Mouse (Mus musculus) naive thymus-derived CD4-positive, alpha-beta T cell, adult 2 months (primary cell): ENCODE data around the gene Gpc4.

Experiments used
- DNase-seq: peaks from one replicate; pipeline ENCODE4 v3.0.0-alpha.2; 2011; ENCODE audit warnings: low read depth

The Gpc4 gene

DNA sequence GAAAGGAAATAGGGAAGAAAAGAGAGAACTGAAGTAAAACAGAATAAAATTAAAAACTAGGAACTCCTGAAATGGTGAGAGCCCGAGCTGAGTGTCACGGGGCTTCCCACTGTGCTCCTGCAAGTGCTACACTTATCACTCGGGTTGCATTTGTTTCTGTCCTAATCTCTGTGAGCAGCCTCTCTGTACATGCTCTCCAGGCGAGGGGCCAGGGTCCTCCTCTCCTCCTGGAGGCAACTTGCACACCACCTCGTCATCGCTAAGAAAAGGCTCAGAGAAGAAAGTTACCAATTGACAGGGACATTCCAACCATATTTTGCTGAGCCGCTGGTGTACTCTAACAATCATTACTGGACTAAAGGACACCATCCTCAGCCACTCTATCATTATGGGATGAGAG is 14.0 kb downstream of the Gpc4 start:
- DNase-seq = no peak

DNA sequence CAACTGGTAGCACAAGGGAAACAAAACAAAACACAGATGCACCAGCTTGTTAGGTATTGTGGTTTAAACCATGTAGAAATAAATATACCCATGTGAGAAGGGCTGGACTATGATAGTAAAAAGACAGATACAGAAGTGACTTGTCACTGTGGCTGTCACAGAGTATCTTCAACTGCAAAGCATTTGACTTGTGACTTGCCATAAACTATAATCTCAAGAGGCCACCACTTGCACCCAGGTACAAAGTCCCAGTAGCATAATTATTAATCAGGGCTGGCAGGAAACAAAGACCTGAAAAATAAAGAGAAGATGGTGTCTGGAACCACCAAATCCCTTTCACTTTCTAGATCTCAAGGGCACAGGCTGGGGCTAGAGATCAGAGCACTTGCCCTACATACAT is 19.5 kb downstream of the Gpc4 start:
- no peak for DNase-seq

DNA sequence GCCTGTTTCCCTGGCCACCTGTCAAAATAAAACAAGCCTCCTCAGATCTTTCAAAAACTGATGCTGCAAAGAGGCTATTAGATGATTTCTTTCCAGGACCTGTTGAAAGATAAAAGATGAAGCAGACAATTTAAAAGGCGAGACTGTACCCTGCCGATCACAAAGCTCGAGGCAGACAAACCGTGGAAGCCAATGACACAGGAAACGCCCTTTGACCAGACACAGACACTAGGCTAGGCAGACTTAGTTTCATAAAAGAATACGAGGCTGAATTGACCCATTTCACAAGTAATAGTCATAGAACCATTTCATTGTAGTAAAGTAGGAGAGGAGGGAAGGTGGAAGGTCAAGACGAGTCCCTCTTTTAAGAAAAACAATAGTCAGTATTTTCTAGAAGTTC is 20.6 kb downstream of the Gpc4 start:
- no peak for DNase-seq

DNA sequence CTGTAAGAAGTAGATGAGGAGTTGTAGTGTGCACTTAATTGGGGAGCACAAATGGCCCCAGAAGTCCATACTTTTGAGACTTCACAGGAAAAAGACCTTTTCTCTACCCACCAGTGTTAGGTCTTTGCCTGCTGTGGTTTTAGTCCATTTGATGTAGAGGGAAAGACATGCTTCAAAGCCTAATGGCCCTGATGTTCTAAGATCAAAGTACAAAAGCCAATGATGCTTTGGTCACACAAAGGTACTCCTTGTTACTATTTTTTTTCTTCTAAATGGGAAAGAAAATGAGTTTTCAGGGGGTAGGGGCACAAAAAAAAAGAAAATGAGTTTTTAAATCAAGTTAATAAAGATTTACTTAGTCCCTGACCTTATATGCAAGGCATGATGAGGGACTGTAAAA is 24.7 kb downstream of the Gpc4 start:
- no peak for DNase-seq

DNA sequence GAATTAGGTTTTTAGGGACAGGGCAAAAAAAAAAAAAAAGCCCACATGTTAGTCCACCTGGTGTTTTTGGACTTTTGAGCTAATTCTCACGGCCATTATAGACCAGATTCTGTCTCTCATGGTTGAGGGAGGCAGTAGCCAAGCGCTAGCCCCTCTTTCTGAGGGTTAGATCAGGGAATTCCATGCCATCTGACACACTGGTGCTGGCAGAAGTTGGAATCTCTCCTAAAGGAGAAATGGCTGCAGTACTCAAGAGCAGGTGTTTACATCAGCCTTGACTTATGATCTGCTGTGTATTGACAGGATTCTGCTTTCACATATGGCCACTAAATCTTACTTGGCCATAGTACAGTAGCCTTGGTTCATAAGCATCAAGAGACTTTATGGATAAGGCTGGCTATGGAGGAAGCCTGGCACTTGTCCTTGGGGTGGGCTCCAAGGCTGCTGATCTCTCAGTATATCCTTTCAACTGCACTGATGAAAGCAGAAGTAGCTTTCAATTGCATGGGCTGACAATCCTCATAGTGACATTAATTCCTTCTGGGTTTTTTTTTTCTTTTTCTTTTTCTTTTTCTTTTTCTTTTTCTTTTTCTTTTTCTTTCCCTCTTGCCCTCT is 26.5 kb downstream of the Gpc4 start:
- DNase-seq = no peak

DNA sequence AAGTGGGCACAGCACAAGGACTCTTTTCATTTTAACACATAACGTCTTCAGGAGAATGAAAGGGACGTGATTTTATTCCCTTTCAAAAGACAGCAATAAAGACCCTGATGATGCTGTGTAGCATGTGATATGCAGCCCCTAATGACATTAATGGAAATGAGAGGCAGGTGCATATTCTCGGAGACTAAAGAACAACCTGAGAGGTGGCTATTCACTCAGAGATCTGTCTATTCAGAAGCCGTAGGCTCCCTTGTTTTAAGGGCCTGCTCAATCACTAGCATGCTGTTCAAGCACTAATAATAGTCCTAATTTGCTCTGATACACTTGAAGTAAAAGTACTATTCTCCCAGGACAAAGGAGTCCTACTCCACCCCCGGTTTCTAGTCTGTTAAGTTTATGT is 27.0 kb downstream of the Gpc4 start:
- no peak for DNase-seq

DNA sequence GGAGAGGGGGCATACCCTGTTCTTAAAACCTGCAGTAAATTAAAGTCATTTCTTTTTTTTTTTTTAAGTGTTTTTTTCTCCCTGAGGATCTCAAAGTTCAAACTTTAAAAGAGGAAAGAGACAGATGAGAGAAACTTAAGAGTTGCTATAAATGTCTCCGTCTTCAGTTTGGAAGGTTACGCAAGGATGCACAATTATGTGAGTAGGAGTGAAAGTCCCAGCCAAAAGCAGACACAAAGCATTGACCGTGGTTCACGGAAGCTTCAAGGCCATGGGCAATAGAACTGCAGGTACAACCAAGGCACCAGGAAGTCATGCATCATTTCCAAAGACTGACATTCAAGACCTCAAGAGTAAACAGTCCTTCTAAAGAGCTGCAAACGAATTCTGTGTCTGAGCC is 28.5 kb downstream of the Gpc4 start:
- DNase-seq = no peak

DNA sequence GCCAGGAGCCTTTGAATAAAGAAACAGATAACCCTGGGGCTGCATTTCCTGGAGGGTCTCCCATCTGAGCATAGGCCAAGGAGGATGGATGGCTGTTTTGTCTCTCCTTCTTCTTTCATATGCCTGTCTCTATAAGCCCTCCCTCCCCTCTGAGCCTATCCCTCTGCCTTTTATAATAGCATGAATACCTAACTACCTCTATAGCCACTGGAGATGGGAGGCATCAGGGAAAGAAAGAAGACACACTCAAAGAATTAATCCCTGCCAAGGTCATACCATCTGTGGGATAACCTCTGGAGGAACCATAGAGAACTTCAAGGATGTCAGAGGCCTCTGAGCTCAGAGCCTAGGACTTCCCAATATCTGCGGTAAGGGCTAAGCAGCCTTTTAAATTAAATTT is 35.4 kb downstream of the Gpc4 start:
- DNase-seq = no peak

DNA sequence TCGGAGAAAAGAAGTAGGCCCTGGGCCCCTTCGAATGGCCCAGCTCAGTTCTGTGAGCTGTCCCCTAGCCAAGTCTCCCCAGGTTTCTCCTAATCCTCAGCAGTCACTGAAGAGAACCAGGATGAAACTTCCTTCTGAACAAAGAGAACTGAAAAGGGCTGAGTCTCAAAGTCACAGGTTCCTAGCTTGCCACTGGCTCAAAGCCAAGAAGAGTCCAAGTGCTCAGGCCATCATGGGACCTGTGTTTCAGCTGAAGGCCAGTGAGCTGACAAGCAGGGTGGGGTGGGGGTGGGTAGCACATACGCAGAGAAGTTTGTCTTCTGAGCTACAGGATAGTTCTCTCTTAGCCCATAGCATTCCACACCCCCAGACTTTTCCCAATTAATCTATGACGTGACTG is 36.3 kb downstream of the Gpc4 start:
- DNase-seq = no peak

DNA sequence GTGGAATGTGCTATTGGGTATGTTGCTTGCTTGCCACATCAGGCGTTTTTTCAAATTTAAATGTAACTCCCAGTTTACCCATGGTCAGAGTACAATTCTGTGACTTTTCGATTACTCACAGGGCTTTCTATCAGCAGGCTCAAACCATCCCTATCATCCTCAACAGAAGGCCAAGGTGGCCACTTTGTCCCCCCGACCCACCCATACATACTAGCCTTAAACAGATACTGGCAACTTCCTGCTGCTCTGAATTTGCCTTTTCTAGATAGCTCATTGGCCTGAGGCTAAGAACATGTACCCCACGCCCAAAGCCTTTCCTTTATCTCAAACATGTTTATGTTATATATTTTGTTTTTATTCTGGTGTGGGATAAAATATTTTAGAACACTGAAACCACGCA is 51.4 kb downstream of the Gpc4 start:
- no peak for DNase-seq

DNA sequence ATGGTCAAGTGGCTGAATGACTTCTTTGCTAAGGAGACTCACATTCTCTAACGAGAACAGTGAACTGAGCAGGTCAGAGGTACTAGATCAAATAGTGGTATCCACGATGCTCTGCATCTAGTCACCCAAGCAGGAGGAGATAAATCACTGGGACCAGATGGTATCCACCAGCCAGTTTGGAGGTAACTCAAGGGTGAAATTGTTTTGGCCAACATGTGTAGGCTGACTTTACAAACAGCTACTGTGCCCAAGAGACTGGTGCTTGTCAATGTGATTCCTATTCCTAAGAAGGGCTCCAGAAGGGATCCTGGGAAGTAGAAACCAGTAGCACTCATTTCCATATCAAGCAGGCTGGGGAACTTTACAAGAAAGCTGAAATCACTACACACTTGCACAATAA is 55.4 kb downstream of the Gpc4 start:
- DNase-seq = no peak

DNA sequence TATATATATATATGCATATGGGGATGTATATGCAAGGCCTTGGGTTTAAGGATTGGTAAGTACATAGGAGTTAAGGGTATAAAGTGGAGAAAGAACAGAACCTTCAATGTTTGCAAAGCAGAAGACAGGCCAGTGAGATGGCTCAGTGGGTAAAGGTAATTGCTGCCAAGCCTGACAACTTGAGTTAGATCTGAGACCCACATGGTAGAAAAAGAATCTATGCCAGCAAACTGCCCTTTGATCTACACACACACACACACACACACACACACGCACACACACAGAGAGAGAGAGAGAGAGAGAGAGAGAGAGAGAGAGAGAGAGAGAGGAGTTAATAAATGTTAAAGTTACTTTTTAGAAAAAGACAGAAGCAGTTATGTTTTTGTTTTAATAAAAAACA is 56.1 kb downstream of the Gpc4 start:
- no peak for DNase-seq

DNA sequence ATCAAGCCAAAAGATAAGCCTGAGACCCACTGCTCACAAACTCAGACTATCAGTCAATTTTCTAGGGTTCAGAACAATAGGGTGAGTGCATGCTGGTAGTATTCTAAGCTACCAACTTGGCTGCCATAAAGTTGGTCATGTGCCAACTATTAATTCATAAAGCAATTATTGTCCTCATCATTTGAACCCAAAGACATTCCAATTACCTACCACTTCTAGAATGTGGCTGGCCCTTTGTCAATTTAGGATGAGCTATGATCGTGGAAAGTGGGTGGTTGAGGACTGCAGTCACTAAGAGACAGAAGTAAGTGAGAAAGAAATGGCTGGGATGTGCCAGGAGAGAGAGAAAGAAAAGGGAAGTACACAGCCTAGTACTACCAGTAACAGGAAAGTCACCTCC is 61.3 kb downstream of the Gpc4 start:
- DNase-seq = no peak

DNA sequence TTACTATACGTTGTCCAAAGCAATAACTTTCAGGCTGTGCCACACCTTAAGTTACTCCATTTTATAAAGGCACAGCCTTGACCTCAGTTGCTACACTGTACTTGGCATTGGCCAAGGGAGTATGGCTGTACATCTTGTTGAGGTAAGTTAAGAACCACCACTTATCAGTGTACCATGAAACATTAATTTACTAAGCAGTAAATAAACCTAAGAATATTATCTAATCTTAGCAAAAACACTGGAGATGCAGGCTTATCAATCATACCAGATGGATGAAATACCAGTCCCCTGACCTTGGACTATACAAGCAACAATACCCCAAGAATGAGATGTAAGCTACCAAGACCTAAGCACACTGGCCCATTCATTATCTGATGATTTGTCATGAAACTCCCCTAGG is 63.1 kb downstream of the Gpc4 start:
- no peak for DNase-seq

DNA sequence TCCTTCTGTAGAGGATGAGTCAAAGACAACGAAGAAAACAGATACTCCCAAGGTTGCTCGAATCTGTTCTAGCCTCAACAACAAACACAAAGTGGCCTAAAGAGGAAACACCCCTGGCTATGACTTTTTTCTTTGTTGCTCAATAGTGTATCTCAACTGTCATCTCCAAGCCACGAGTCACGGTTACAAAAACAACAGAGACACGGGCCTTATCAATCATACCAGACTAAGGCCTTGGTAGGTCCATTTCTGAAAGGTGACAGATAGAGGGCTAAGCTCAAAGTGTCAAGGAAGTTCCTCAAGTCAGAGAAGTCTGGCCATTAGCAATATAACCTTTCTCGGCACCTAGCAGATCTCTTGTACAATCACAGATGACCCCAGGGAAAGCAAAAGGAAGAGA is 63.6 kb downstream of the Gpc4 start:
- DNase-seq = no peak

DNA sequence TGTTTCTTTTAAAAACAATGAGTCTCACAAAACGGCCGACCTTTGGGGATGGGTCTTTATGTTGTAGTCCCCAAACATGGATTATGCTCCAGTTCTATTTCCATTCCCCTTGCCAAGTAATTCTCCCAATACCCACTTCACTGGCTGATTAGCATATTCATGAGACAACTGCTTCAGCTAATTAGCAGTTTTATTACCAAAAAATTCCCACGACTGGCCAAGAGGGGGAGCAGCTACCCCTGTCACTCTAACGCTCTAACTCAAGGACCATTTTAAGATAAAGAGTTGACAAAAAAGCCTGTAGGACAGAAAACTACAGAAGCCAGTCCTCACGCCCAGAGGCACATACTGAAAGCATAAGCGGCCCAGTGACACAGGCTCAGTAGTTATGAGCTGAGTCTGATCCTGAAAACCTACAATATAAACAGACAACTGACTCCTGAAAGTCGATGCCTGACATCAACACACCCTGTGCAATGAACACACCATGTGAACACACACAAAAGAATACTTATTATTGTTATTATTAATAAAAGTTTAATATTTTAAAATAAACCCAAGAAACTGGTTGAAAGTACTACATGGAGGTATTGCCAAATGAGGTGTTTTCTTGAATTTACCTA is 77.2 kb downstream of the Gpc4 start:
- DNase-seq = no peak

DNA sequence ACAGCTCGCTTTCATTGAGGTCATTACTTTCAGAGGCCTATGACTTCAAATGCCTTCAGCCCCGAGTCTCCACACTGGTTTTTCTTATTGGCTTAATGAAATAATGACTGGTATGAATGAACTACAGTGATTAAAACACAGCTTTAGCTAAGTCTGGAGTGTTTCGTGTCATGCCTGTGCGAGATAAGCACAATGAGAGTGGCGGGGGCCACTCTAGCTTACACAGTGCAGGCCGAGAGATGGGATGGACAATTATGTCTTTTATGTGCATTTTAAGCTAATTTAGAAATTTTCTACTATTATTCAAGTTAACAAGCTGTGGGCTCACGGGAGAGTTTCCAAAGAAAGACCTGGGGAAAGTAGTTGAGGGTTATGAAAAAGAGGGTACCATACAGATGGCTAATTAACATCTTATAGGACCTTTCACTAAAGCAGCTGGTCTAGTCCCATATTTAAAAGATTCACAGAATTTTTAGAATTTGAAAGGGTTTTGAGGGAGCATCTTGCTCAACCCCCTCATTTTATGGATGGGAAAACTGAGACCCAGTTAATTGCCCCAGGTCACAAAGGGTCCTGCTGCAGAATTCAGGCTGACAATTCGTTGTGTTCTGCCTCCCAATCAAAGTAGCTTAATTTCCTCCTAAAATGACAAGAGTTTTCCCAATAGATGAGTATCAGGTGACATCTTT is 78.0 kb downstream of the Gpc4 start:
- DNase-seq = no peak

DNA sequence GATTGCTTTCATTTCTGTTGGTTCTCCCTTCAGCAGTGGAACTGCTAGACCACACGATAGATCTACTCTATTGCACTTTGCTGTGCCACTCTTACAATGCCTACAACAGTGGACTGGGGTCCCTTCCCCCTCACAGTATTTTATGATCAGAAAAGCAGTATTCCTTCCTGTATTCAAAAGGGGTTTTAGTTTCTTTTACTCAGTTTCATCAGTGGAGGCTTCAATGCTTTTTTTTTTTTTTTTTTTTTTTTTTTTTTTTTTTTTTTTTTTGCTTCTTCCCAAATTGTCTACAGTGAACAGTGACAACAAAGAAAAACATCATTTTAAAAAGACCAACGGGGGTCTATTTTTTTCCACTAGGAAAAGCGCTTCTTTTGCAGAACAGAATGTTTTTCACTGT is 81.5 kb downstream of the Gpc4 start:
- DNase-seq = no peak

DNA sequence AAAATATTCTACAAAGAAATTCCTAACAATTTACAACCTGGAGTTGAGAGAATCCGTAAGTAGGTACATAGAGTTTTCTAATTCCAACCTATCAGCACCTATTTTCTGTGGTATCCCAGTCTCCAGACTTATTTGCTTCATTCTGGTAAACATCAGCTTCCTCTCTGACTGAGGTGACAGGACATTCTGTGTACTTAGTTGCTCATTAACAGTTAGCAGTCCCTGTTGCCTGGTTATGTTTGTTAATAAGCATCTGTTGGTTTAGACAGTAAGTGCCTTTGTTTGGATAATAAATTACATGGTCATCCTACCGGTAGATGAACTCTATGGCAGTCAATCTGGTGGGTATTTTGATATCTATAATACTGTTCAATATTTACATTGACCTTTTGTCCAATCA is 92.6 kb downstream of the Gpc4 start:
- no peak for DNase-seq

DNA sequence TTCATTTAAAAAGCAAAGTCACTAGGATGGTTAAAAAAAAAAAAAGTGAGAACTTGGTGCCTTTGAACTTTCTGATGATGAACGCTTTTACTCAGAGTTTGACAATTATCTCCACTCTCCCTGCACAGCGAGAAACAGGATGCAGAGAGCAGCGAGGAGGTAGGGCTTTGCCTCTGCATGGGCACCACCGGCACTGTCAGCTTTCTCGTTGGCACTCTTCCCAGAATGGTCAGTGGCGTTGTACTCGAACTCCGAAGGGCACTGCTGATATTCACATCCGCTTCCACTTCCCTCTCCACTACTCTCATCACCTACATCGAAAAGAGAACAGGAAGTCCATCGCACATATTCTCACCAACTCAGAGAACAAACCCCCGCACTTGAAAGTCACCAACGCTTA is 111.6 kb downstream of the Gpc4 start:
- no peak for DNase-seq

DNA sequence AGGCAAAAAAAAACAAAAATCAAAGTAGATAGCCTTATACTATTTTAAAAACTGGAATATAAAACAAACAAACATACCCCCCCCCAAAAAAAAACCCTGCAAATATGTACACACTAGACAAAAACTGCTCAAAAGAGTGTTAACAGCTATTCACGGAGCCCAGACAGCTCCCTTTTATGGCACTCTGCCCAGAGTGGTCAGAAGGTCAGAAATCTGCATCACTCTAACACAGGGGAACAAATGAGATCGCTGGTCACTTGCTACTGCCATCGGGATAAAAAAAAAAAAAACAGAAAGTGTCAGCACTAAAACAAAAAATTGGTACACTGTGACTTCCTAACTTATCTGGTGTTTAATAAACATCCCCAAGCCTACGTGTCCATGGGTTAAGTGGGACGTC is 113.0 kb downstream of the Gpc4 start:
- DNase-seq = no peak

DNA sequence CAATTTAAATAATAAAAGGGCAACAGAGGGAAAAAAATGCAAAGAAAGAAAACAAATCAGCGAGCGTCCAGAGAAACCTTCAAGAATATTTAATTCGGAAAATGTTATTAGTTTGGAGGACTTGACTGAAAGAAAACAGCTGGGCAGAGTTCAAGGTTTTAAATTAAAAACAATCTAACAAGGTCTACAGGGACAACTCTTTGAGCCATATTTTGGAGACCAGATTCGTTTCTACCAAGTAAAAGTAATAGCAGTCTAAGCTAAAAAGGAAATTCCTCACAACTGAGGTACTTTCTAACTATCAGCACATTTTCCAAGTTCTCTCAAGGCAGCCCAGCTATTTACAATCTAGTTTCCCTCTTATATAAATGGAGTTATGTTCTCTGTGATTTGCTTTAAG is 114.1 kb downstream of the Gpc4 start:
- DNase-seq = no peak

DNA sequence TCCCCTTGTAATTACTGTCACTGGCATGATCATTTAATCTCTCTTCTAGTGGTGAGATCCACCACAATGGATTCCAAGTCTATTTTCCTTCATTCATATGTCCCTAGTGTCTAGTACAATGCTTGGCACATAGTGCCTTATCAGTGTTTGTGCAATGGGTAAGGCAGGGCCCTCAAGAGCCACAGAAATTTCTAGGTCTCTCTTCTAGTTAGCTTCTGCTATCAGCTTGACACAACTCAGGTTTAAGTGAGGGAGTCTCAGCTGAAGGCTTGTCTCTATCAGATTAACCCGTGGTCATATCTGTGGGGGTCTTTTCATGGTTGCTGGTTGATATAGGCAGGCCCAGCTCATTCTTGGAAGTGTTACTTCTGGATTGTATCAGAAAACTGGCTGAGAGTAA is 125.2 kb downstream of the Gpc4 start:
- DNase-seq = no peak

DNA sequence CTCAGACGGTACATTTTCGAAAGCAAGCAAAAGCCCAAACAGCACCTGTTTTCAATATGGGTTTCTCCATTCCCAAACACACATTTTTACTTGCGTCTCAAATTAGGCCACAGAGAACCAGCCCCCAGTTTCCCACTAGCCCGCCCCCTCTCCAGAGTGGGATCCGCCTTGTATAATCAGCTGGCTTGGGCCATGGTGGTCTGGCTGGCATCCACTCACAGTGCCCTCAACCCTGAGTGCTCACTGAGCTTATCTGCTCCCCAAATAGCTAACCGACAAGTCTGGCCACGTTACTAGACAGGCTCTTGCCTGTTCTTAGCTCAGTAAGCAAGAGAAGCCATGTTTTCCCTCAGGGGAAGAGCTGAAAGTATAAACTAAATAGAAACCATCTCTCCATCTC is 134.9 kb downstream of the Gpc4 start:
- no peak for DNase-seq
